Mouse (Mus musculus): ENCODE data around the gene Gm21783. TPM values are rescaled to one million over a fixed set of nuclear protein-coding genes. Genes with fewer than 3 reads are reported as not detected.

The Gm21783 gene
- polyA plus RNA-seq (2012; ENCODE audit: low replicate concordance) = not detected in 2 replicates

DNA sequence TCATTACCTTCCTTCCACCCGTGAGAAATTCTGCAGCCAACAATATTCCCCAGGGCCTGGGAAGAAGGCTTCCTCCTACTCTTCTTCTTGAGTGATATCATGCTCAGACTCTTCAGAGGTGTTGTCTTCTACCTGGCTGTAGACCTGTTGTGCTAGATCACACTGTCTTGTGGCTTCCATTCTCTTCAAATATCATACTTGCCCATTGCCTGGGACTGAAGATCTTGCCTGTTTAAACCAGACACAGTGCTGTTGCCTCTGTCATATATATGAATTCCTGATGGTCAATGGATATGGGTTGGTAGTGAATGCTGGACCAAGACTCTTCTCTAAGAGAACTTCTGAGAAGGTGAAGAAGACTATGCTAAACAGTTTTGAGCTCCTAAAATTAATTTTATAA is at the start of gene Gm21783:
Gene Gm21783, minus strand, starts transcription at position 101 of the 400 bp plus-strand sequence.

